ENCODE assay signal across 12 mouse cellular contexts in the genomic region with DNA sequence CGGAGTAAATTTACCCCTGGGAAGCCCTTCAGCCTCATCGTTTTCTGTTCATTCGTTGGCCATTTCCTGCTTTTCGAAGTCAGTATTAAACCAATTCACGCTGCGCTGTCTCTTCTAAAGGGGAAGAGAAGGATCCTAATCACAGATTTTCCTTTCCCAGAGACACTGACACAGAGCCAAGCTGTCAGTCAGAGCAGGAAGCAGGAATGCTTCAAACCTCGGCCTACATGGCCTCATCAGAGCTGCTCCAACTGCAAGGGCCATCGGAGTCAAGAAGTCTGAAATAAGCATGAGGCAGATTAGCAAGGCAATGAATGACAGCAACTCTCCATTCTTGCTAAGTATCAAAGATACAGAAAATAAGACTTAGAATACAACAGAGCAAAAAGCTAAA.
DNase-seq lines count a peak whose midpoint lies in the region; ATAC-seq lines count a peak whose summit lies in the region.
"Had no signal": no experiment of that assay in that cellular context is flagged by ENCODE, and none has a peak within 500 bp of the region (broad histone marks: within the 10 kb centered on the region; RNA-seq: fewer than 3 reads in every experiment).

No protein-coding gene starts in this region.

- H3K27ac ChIP-seq in heart, embryonic 11.5 days (ENCODE audit: low read depth, low read length) = peak overlapping the region; percentile 72
- H3K27ac ChIP-seq in forebrain, embryonic 15.5 days (replicated peaks) = peak overlapping the region; percentile 55
- H3K27ac ChIP-seq in macrophage = 0 out of 2 replicates have a peak overlapping the region, but pooled peaks have one; percentile 5
- H3K27ac ChIP-seq in intestine, embryonic 15.5 days = no peak overlapping the region

- H3K4me3 ChIP-seq in heart, embryonic 11.5 days (ENCODE audit: low read depth, low read length) = no peak overlapping the region
- H3K4me3 ChIP-seq in forebrain, embryonic 15.5 days = no peak overlapping the region
- H3K4me3 ChIP-seq in macrophage (ENCODE audit: inconsistent target) = no peak overlapping the region
- H3K4me3 ChIP-seq in intestine, embryonic 15.5 days (replicated peaks) = no peak overlapping the region

- peaks cover 62% of the 10 kb centered on the region for H3K79me2 ChIP-seq in macrophage (ENCODE audit: inconsistent target)

- peak overlapping the region; percentile 17; the same call in 1 of the 2 replicates for H3K4me2 ChIP-seq in heart, embryonic 11.5 days
- H3K4me2 ChIP-seq in forebrain, embryonic 15.5 days (replicated peaks) = no peak overlapping the region
- H3K4me2 ChIP-seq in intestine, embryonic 15.5 days (replicated peaks) = no peak overlapping the region

- peaks cover 25% of the 10 kb centered on the region for H3K4me1 ChIP-seq in heart, embryonic 11.5 days (ENCODE audit: control insufficient read depth, insufficient read depth, low read length)
- peaks cover 18% of the 10 kb centered on the region for H3K4me1 ChIP-seq in forebrain, embryonic 15.5 days
- H3K4me1 ChIP-seq in intestine, embryonic 15.5 days (replicated peaks) = no peaks in the 10 kb centered on the region

- DNase-seq in heart, postnatal 36 days = no peak
- peak; percentile 44 for DNase-seq in NIH3T3 (ENCODE audit: low read depth)
- no peak for DNase-seq in gastrocnemius, postnatal 14 days
- DNase-seq: cerebellum, postnatal 36 days; gastrocnemius, postnatal 36 days; lung, postnatal 10 days; thymus, adult 2 months had no signal

- H3K9me3 ChIP-seq in heart, embryonic 11.5 days (replicated peaks; ENCODE audit: control insufficient read depth, low read length) = no peaks in the 10 kb centered on the region
- no peaks in the 10 kb centered on the region for H3K9me3 ChIP-seq in forebrain, embryonic 15.5 days
- no peaks in the 10 kb centered on the region for H3K9me3 ChIP-seq in intestine, embryonic 15.5 days

- no peak overlapping the region for H3K9ac ChIP-seq in heart, embryonic 11.5 days (ENCODE audit: low read depth, low read length)
- no peak overlapping the region for H3K9ac ChIP-seq in forebrain, embryonic 15.5 days (replicated peaks)
- no peak overlapping the region for H3K9ac ChIP-seq in intestine, embryonic 15.5 days

- intact Hi-C loops in heart, postnatal 36 days (cut with DNase I) = no loop called here
- intact Hi-C loops in gastrocnemius, postnatal 14 days (cut with DNase I; ENCODE audit: low total_unique reads) = no loop called here

- no peaks in the 10 kb centered on the region for H3K36me3 ChIP-seq in heart, embryonic 11.5 days (ENCODE audit: control insufficient read depth, insufficient read depth, low read length)
- H3K36me3 ChIP-seq in forebrain, embryonic 15.5 days = no peaks in the 10 kb centered on the region
- H3K36me3 ChIP-seq in macrophage (ENCODE audit: inconsistent target) = no peaks in the 10 kb centered on the region
- no peaks in the 10 kb centered on the region for H3K36me3 ChIP-seq in intestine, embryonic 15.5 days

- no peaks in the 10 kb centered on the region for H3K27me3 ChIP-seq in heart, embryonic 11.5 days (ENCODE audit: control insufficient read depth, insufficient read depth, low read length)
- no peaks in the 10 kb centered on the region for H3K27me3 ChIP-seq in forebrain, embryonic 15.5 days
- H3K27me3 ChIP-seq in intestine, embryonic 15.5 days (replicated peaks) = no peaks in the 10 kb centered on the region

- 40% methylated on average over 8 of the region's 8 CpGs for WGBS in heart, embryonic 11.5 days (ENCODE audit: insufficient replicate concordance)
- 64% methylated on average over 8 of the region's 8 CpGs for WGBS in forebrain, embryonic 15.5 days
- WGBS in macrophage (ENCODE audit: missing documents) = 58% methylated on average over 8 of the region's 8 CpGs
- WGBS in intestine, embryonic 15.5 days = 68% methylated on average over 8 of the region's 8 CpGs

- no peak for ATAC-seq in heart, embryonic 11.5 days (replicated peaks; ENCODE audit: insufficient number of reproducible peaks, low FRiP score, low TSS enrichment)
- ATAC-seq in forebrain, embryonic 15.5 days (replicated peaks) = no peak
- ATAC-seq in intestine, embryonic 15.5 days = no peak
- ATAC-seq: CD4-positive, CD25-positive, alpha-beta regulatory T cell, adult 4 months had no signal
